ENCODE assay signal across 20 mouse cellular contexts in the genomic region with DNA sequence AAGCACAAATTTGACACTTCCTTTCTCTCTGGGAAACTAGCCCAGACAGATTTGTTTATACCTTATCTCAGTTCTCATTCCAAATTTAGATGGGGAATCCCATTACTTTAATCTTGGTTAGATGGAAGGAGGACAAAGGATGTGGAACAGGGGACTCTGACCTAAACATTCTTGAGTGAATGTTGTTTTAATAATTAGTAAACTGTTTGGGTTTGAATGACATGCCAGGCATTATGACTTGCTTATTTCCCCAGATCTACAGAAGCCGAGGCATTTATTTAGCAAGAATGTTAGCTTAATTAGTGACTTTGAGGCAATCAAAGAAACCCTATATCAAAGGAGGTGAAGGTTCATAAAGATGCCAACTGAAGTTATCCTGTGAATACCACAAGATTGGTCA.
A peak's percentile ranks its signal among the peaks of the same experiment; 100 is the strongest.
DNase-seq lines count a peak whose midpoint lies in the region; ATAC-seq and TF ChIP-seq lines count a peak whose summit lies in the region.
"Had no signal": no experiment of that assay in that cellular context is flagged by ENCODE, and none has a peak within 500 bp of the region (broad histone marks: within the 10 kb centered on the region; RNA-seq: fewer than 3 reads in every experiment).

No protein-coding gene starts in this region.

- H3K4me1 ChIP-seq in lung, embryonic 14.5 days (ENCODE audit: insufficient read depth): no peaks in the 10 kb centered on the region
- H3K4me1 ChIP-seq in lung, embryonic 16.5 days (replicated peaks; ENCODE audit: control insufficient read depth, insufficient read depth, low read length): no peaks in the 10 kb centered on the region
- H3K4me1 ChIP-seq in midbrain, embryonic 11.5 days (ENCODE audit: control insufficient read depth, insufficient read depth, low read length): no peaks in the 10 kb centered on the region
- H3K4me1 ChIP-seq: embryonic facial prominence, embryonic 10.5 days; embryonic facial prominence, embryonic 12.5 days; forebrain, embryonic 13.5 days; forebrain, embryonic 15.5 days had no signal

- H3K9ac ChIP-seq in lung, embryonic 14.5 days: no peak overlapping the region
- H3K9ac ChIP-seq in lung, embryonic 16.5 days (ENCODE audit: low read length): no peak overlapping the region
- H3K9ac ChIP-seq in midbrain, embryonic 11.5 days (ENCODE audit: low read length): no peak overlapping the region
- H3K9ac ChIP-seq: embryonic facial prominence, embryonic 12.5 days; forebrain, embryonic 13.5 days; forebrain, embryonic 15.5 days had no signal

- H3K4me2 ChIP-seq in lung, embryonic 14.5 days: no peak overlapping the region
- H3K4me2 ChIP-seq in lung, embryonic 16.5 days (ENCODE audit: low read depth, low read length): no peak overlapping the region
- H3K4me2 ChIP-seq in midbrain, embryonic 11.5 days: no peak overlapping the region
- H3K4me2 ChIP-seq: embryonic facial prominence, embryonic 12.5 days; forebrain, embryonic 13.5 days; forebrain, embryonic 15.5 days had no signal

- peak; percentile 54 for DNase-seq in lung, embryonic 14.5 days
- no peak for DNase-seq in lung, postnatal 14 days
- DNase-seq in lung, postnatal 36 days: no peak
- peak; percentile 5 for DNase-seq in Muller cell, postnatal 12 days (ENCODE audit: inconsistent ontology term)
- DNase-seq in midbrain, embryonic 11.5 days (ENCODE audit: low spot score, missing footprints): no peak
- DNase-seq: adrenal gland, adult 8-10 months; adrenal gland, postnatal 14 days; adrenal gland, postnatal 36 days; cerebellum, adult 11-12 months; cerebellum, adult 2 months; cerebellum, adult 9-10 months; cerebellum, postnatal 10 days; cerebellum, postnatal 25 days had no signal

- no peak overlapping the region for H3K27ac ChIP-seq in lung, embryonic 14.5 days (ENCODE audit: low read depth)
- H3K27ac ChIP-seq in lung, embryonic 16.5 days (ENCODE audit: low read length): no peak overlapping the region
- no peak overlapping the region for H3K27ac ChIP-seq in midbrain, embryonic 11.5 days (ENCODE audit: low read depth, low read length)
- H3K27ac ChIP-seq: embryonic facial prominence, embryonic 10.5 days; embryonic facial prominence, embryonic 12.5 days; forebrain, embryonic 13.5 days; forebrain, embryonic 15.5 days had no signal

- H3K4me3 ChIP-seq in lung, embryonic 14.5 days (ENCODE audit: low read depth, low read length): no peak overlapping the region
- no peak overlapping the region for H3K4me3 ChIP-seq in lung, embryonic 16.5 days (ENCODE audit: low read length)
- no peak overlapping the region for H3K4me3 ChIP-seq in midbrain, embryonic 11.5 days (ENCODE audit: low read depth, low read length)
- H3K4me3 ChIP-seq: embryonic facial prominence, embryonic 10.5 days; embryonic facial prominence, embryonic 12.5 days; forebrain, embryonic 13.5 days; forebrain, embryonic 15.5 days had no signal

- H3K27me3 ChIP-seq in lung, embryonic 14.5 days (ENCODE audit: insufficient read depth, low read length): no peaks in the 10 kb centered on the region
- H3K27me3 ChIP-seq in lung, embryonic 16.5 days (ENCODE audit: control insufficient read depth, insufficient read depth, low read depth, low read length): no peaks in the 10 kb centered on the region
- H3K27me3 ChIP-seq in midbrain, embryonic 11.5 days (ENCODE audit: control insufficient read depth, insufficient read depth, low read length): no peaks in the 10 kb centered on the region
- H3K27me3 ChIP-seq: embryonic facial prominence, embryonic 12.5 days; forebrain, embryonic 13.5 days; forebrain, embryonic 15.5 days; Patski had no signal

- 40% methylated on average over 1 of the region's 1 CpGs for whole genome bisulfite sequencing in lung, embryonic 14.5 days
- 63% methylated on average over 1 of the region's 1 CpGs for WGBS in lung, embryonic 16.5 days
- WGBS in midbrain, embryonic 11.5 days: 85% methylated on average over 1 of the region's 1 CpGs

- no peak for TF ChIP-seq CTCF in lung, embryonic 14.5 days (IDR thresholded peaks at IDR 0.05; ENCODE audit: low read depth)

- ATAC-seq in lung, embryonic 14.5 days (ENCODE audit: insufficient read depth): peak; percentile 81
- peak; percentile 70 for ATAC-seq in lung, embryonic 16.5 days (ENCODE audit: low read depth)
- ATAC-seq in midbrain, embryonic 11.5 days (ENCODE audit: low FRiP score): no peak
- ATAC-seq: activated CD4-positive, CD25-positive, alpha-beta regulatory T cell, adult 4 months; forebrain, embryonic 13.5 days; forebrain, embryonic 15.5 days; Patski had no signal

- H3K36me3 ChIP-seq in lung, embryonic 14.5 days (ENCODE audit: insufficient read depth): no peaks in the 10 kb centered on the region
- H3K36me3 ChIP-seq in lung, embryonic 16.5 days (ENCODE audit: control insufficient read depth, insufficient read depth, low read length): no peaks in the 10 kb centered on the region
- no peaks in the 10 kb centered on the region for H3K36me3 ChIP-seq in midbrain, embryonic 11.5 days (ENCODE audit: control insufficient read depth, insufficient read depth, low read length)
- H3K36me3 ChIP-seq: embryonic facial prominence, embryonic 10.5 days; embryonic facial prominence, embryonic 12.5 days; forebrain, embryonic 15.5 days had no signal

- H3K9me3 ChIP-seq in lung, embryonic 14.5 days (ENCODE audit: low read depth, low read length): no peaks in the 10 kb centered on the region
- H3K9me3 ChIP-seq in lung, embryonic 16.5 days (ENCODE audit: control insufficient read depth, low read length): no peaks in the 10 kb centered on the region
- no peaks in the 10 kb centered on the region for H3K9me3 ChIP-seq in midbrain, embryonic 11.5 days (ENCODE audit: control insufficient read depth, low read length)
- H3K9me3 ChIP-seq: embryonic facial prominence, embryonic 10.5 days; embryonic facial prominence, embryonic 12.5 days; forebrain, embryonic 13.5 days; forebrain, embryonic 15.5 days had no signal

Comparison
In these comparisons a context has a peak if more than half of its experiments do, and no peak if none do; other contexts are left out.
1. DNase-seq: peak in lung, embryonic 14.5 days (single experiment) and Muller cell, postnatal 12 days (single experiment); none in lung, postnatal 14 days (single experiment), lung, postnatal 36 days (single experiment) and midbrain, embryonic 11.5 days (single experiment).